Mouse (Mus musculus) limb, embryonic 15.5 days (tissue): ENCODE data around the gene Prkar1b. TPM values are rescaled to one million over a fixed set of nuclear protein-coding genes. Genes with fewer than 3 reads are reported as not detected.

Experiments used
- ATAC-seq: fragments of 200-750 bp; cut with Nextera tagmentation; 2 replicates; pipeline ENCODE4 v1.8.0; 2017; ENCODE audit warnings: low read depth, moderate TSS enrichment; ENCODE audit not compliant: insufficient number of reproducible peaks, low FRiP score, low TSS enrichment
- H3K27ac ChIP-seq: fragments of 300-500 bp; sonication (generic); 2 replicates; pipeline ENCODE4 v1.5.1; 2015; ENCODE audit warnings: moderate library complexity, mild to moderate bottlenecking, inconsistent platforms
- H3K27me3 ChIP-seq: fragments of 300-500 bp; sonication (generic); 2 replicates; pipeline ENCODE4 v1.6.1; 2015; ENCODE audit warnings: inconsistent platforms
- H3K36me3 ChIP-seq: fragments of 300-500 bp; sonication (generic); 2 replicates; pipeline ENCODE4 v1.6.1; 2015; ENCODE audit warnings: inconsistent platforms
- H3K4me1 ChIP-seq: fragments of 300-500 bp; sonication (generic); 2 replicates; pipeline ENCODE4 v1.6.1; 2015; ENCODE audit warnings: inconsistent platforms
- H3K4me2 ChIP-seq: fragments of 300-500 bp; sonication (generic); 2 replicates; pipeline ENCODE4 v1.6.1; 2015; ENCODE audit warnings: mild to moderate bottlenecking, inconsistent platforms
- H3K4me3 ChIP-seq: fragments of 300-500 bp; sonication (generic); 2 replicates; pipeline ENCODE4 v1.5.1; 2015; ENCODE audit warnings: mild to moderate bottlenecking, inconsistent platforms
- H3K9ac ChIP-seq: fragments of 300-500 bp; sonication (generic); 2 replicates; pipeline ENCODE4 v1.6.1; 2015; ENCODE audit warnings: inconsistent platforms
- H3K9me3 ChIP-seq: fragments of 300-500 bp; sonication (generic); 2 replicates; pipeline ENCODE4 v1.6.1; 2016; ENCODE audit warnings: inconsistent platforms
- WGBS: fragments of 180-500 bp; shearing (Covaris S2); methylation state at CpG from one replicate; pipeline ENCODE4 v1.1.7; 2015; 5-methylcytosine and 5-hydroxymethylcytosine counted together
- polyA plus RNA-seq: library from polyadenylated mRNA; unstranded; fragments of >200 nt; fragmentation: Nextera tagmentation; extraction: Ambion mirVana; gene quantifications from 2 replicates; pipeline ENCODE4 v1.2.1, GENCODE M21; 2015

Gene Prkar1b
- polyA plus RNA-seq, 1 experiment from 2014 or later: 19.2 TPM

DNA sequence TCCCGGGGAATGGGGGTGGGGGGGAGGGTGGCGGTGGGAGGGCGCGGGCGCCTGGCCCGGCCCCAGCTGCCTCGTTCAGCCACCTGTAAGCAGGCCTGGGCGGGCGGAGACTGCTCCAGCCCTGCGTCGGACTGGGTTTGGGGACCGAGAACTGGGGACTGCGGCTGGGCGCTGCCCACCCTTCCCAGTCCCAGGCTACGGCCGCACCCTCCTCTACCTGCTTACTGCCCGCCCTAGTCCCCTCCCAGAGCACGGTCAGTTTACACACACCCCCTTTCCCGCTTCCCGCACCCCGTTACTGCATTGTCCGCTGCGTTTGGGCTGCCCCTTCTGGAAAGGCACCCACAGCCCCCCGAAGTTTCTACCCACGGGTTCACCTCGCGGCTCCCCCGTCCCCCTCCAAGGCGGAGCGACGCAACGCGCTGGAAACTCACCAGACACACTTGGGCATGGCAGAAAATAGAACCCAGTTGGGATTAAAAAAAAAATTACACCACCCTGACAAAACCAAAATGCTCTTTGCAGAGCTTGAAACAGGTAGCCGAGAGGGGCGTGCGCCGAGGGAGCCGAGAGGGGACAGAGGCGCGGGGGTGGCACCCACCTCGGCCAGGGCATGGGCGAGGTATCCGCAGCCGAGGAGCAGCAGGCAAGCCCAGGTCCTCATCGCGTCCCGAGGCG lies 155.6 kb downstream of the Prkar1b start:
- Histone ChIP-seq H3K27ac (peak overlapping the region; percentile 91), H3K27me3 (peaks cover 75% of the 10 kb centered on the region), H3K4me3 (peak overlapping the region; percentile 77), H3K4me1 (peaks cover 79% of the 10 kb centered on the region), H3K4me2 (peak overlapping the region; percentile 95), H3K9me3 (no peaks in the 10 kb centered on the region), H3K9ac (peak overlapping the region; percentile 84), H3K36me3 (no peaks in the 10 kb centered on the region)
- WGBS: under 1% methylated on average over 43 of the region's 48 CpGs
- ATAC-seq: 0 out of 2 replicates have a peak, but pooled peaks have one; percentile 1

DNA sequence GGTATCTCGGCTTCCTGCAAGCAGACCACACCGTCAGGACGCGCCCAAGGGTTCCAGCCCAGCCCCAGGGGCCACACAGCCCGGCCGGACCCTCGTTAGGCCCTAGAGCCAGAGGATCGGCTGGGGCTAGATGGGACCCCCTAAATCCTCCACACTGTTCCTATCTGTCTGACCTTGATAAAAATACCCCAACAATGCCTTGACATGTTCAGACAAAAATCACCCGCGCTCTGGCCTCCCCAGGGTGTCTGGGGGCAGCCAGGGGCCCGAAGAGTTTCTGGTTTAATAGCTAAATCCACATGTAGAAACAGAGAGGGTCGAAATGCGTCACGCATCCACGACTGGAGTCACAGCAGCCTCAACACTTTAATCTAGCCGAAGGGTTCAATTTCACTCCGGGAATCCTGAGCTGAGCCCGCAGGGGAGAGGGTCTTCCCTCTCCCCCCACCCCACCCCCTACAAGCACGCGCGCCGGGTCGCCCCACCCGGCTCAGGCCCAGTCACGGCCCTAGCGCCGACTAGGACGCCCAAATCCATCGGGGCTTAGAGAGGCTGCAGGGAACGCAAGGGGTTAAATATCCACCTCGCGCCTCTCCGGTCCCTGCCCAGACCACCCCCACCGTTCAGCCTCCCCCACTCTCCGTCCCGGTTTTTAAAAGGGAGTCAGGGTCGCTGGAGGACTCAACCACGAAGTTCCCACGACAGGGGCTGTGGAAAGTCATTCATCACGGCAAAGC lies 156.3 kb downstream of the Prkar1b start:
- Histone ChIP-seq H3K9me3 (no peaks in the 10 kb centered on the region), H3K27ac (peak overlapping the region; percentile 27), H3K36me3 (no peaks in the 10 kb centered on the region), H3K27me3 (peaks cover 68% of the 10 kb centered on the region), H3K4me3 (peak overlapping the region; percentile 77), H3K9ac (peak overlapping the region; percentile 84), H3K4me1 (peaks cover 79% of the 10 kb centered on the region), H3K4me2 (peak overlapping the region; percentile 95)
- WGBS: 1% methylated on average over 40 of the region's 40 CpGs
- no peak for ATAC-seq

DNA sequence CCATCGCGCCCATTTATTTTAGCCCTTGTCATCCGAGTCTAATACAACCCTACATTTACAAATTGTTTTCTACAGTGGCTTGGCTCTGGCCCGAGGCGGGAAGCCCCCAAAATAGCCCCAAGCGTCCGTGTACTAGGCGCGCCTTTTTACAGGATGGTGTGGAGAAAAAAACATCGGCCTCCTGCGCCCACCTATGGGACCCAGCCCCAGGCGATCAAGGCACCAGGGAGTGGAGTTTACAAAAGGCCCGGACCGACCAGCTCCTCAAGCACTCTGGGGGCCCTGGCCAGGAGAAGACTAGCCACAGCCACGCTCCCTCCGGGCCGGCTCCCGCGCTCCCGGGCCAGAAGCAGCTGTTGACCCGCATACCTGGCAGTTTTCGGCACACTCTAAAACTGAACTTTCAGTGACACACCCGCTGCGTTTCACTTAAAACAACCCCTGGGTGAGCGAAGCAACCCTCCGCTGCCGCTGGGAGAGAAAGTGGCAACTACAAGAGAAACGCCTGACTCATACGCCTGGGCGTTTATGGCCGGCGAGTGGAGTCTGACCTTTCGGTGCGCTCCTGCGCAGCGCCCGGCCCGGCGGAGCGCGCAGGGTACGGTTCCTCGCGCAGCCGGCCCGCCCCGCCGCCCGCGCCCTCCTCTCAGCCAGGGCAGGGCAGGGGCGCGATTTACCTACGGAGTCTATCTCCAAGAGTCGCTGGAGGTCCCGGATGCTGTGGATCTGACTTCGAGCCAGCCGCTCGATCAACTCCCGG lies 157.0 kb downstream of the Prkar1b start:
- H3K4me2 ChIP-seq: peak overlapping the region; percentile 95
- 5% methylated on average over 59 of the region's 59 CpGs for WGBS
- H3K27ac ChIP-seq: peak overlapping the region; percentile 27; the same call in 1 of the 2 replicates
- no peaks in the 10 kb centered on the region for H3K9me3 ChIP-seq
- H3K4me1 ChIP-seq: peaks cover 79% of the 10 kb centered on the region
- H3K27me3 ChIP-seq: peaks cover 61% of the 10 kb centered on the region
- H3K36me3 ChIP-seq: peaks cover 4% of the 10 kb centered on the region; the same call in 1 of the 2 replicates
- H3K4me3 ChIP-seq: peak overlapping the region; percentile 77
- ATAC-seq: no peak
- peak overlapping the region; percentile 84 for H3K9ac ChIP-seq

DNA sequence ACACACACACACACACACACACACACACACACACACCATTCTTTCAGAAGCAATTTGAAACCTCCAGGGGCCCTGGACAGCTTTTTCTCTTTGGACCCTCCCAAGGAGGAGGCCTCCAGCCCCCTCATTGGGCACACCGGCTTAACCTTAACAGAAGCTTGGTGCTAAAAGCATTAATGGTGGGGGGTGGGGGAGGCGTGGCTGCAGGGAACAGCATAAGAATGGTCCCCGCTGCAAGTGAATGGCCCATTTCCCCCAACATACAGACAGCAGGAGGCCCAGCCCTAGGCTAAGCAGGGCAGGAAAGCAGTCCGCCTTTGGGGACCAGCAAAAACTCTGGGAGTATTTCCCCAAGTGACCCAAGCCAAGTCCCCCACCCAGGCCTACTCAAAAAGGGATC lies 158.1 kb downstream of the Prkar1b start:
- H3K4me3 ChIP-seq: peak overlapping the region; percentile 77
- peaks cover 50% of the 10 kb centered on the region for H3K27me3 ChIP-seq
- H3K36me3 ChIP-seq: peaks cover 6% of the 10 kb centered on the region; the same call in 1 of the 2 replicates
- no peak overlapping the region for H3K27ac ChIP-seq
- no peaks in the 10 kb centered on the region for H3K9me3 ChIP-seq
- WGBS: 43% methylated on average over 4 of the region's 4 CpGs
- H3K9ac ChIP-seq: no peak overlapping the region
- ATAC-seq: no peak
- peaks cover 68% of the 10 kb centered on the region for H3K4me1 ChIP-seq
- peak overlapping the region; percentile 95; the same call in 1 of the 2 replicates for H3K4me2 ChIP-seq

DNA sequence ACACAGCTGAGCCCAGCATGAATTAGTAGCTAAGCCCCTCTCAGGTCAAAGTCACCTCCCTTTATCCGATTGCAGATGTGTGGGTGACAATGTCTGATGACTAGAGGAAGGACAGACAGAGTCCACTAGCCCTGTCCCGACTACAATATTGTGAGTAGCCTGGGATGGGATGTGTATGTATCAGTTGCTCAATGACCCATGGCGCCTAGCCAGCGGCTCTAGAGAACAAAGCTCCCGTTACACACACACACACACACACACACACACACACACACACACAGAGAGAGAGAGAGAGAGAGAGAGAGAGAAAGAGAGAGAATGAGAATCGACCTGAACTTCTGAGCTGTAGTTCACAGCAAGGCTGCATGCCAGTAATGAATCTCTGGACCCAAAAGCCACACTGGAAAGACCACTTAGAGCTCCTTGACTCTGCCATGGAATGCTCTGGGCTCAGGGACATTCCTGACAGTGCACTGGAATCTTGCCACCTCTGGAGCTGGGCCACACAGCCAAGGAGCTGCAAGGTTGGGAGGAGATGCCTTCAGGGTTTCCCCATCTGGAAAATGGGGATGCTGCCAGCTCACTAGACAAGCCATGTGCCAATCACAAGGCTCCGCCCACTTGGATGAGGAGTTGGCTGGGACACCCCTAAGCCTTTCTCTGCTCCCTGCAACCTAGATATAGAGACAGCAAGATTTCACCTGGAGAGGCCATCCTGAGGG lies 159.0 kb downstream of the Prkar1b start:
- 62% methylated on average over 7 of the region's 7 CpGs for WGBS
- Histone ChIP-seq H3K27ac (no peak overlapping the region), H3K36me3 (peaks cover 14% of the 10 kb centered on the region; the same call in 1 of the 2 replicates), H3K4me2 (no peak overlapping the region), H3K9ac (no peak overlapping the region), H3K4me1 (peaks cover 59% of the 10 kb centered on the region), H3K27me3 (peaks cover 41% of the 10 kb centered on the region), H3K9me3 (no peaks in the 10 kb centered on the region), H3K4me3 (no peak overlapping the region)
- no peak for ATAC-seq

DNA sequence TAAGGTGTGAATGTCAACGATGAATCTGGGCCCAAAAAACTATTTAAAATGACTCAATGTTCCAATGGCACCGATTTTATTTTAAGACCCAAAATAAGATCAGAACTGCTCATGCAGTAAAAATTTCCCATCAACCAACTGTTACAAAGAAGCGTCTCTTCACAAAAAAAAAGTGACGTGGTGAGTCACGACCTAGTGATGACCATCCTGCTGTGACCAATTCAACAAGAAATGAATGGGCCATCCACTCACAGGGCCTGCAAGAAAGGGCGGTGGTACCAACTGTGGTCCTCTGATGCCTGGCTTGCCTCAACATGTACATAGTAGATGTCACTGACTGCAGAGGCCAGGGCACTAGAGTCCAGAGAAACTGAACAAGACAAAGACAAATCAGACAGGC lies 160.2 kb downstream of the Prkar1b start:
- Histone ChIP-seq H3K27me3 (peaks cover 40% of the 10 kb centered on the region), H3K27ac (no peak overlapping the region), H3K9me3 (no peaks in the 10 kb centered on the region), H3K9ac (no peak overlapping the region), H3K4me3 (no peak overlapping the region), H3K4me2 (no peak overlapping the region), H3K4me1 (peaks cover 53% of the 10 kb centered on the region), H3K36me3 (peaks cover 25% of the 10 kb centered on the region)
- no peak for ATAC-seq
- 72% methylated on average over 6 of the region's 6 CpGs for WGBS

DNA sequence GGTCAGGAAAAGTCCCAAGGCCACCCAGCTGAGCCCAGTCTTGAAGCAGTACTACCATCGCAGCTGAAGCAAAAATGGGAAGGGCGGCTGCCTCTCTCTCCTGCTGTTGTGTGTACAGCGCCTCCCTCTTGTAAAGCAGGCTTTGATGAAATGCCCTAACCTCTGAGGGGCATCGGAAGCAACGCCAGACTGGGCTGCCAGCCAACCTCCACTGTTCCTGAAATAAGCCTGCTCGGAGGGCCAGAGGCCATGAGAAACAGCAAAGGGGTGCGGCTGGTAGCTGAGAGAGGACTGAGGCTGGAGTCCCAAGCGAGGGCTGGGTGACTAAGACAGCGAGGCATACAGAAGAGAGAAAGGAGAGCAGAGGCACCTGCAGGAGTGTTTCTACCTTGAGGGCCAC lies 161.0 kb downstream of the Prkar1b start:
- 38% methylated on average over 9 of the region's 9 CpGs for WGBS
- Histone ChIP-seq H3K4me1 (peaks cover 46% of the 10 kb centered on the region), H3K9me3 (no peaks in the 10 kb centered on the region), H3K4me2 (0 out of 2 replicates have a peak overlapping the region, but pooled peaks have one; percentile 10), H3K9ac (no peak overlapping the region), H3K27ac (0 out of 2 replicates have a peak overlapping the region, but pooled peaks have one; percentile 27), H3K27me3 (peaks cover 34% of the 10 kb centered on the region), H3K4me3 (no peak overlapping the region), H3K36me3 (peaks cover 32% of the 10 kb centered on the region)
- no peak for ATAC-seq

DNA sequence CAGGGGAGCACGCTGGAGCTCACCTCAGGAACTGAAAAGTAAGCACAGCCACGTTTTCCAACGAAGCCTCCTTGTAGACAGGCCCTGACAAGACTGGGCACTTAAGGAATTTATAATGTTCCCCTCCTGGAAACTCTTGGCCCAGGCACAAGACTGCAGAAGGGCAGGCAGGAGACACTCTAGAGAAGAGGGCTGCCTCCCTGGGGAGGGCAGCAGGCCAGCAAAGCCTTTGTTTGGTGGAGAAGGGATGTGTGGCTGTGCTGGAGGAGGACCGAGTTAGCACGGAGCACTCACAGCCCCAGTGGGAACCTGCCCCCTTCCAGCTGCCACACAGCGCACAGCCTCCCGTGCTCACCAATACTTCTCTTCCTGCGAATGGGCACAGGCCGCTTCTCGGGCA lies 161.8 kb downstream of the Prkar1b start:
- 43% methylated on average over 10 of the region's 10 CpGs for WGBS
- Histone ChIP-seq H3K27ac (0 out of 2 replicates have a peak overlapping the region, but pooled peaks have one; percentile 13), H3K4me1 (peaks cover 39% of the 10 kb centered on the region), H3K9ac (no peak overlapping the region), H3K27me3 (peaks cover 28% of the 10 kb centered on the region), H3K9me3 (no peaks in the 10 kb centered on the region), H3K4me3 (no peak overlapping the region), H3K36me3 (peaks cover 39% of the 10 kb centered on the region), H3K4me2 (no peak overlapping the region)
- ATAC-seq: no peak

DNA sequence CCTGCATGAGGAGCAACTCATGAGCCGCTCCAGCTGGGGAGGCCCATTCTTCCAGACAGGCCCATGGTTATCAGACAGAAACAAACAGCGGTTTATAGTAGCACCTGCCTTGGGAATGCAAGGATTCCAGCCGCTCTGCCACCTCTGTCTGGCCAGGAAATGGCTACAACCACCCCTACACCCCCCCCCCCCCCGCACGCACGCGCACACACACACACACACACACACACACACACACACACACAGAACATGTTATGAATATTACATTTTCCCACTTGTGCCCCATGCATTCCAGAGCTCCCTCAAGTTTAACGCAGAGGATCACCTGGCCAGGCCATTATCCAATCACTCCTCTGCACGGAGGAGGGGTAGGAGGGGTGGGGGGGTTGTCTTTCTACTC lies 167.9 kb downstream of the Prkar1b start:
- Histone ChIP-seq H3K4me3 (no peak overlapping the region), H3K9me3 (no peaks in the 10 kb centered on the region), H3K27me3 (no peaks in the 10 kb centered on the region), H3K4me2 (no peak overlapping the region), H3K4me1 (peaks cover 15% of the 10 kb centered on the region), H3K9ac (no peak overlapping the region), H3K27ac (no peak overlapping the region), H3K36me3 (peaks cover 44% of the 10 kb centered on the region)
- ATAC-seq: no peak
- 62% methylated on average over 8 of the region's 9 CpGs for WGBS

DNA sequence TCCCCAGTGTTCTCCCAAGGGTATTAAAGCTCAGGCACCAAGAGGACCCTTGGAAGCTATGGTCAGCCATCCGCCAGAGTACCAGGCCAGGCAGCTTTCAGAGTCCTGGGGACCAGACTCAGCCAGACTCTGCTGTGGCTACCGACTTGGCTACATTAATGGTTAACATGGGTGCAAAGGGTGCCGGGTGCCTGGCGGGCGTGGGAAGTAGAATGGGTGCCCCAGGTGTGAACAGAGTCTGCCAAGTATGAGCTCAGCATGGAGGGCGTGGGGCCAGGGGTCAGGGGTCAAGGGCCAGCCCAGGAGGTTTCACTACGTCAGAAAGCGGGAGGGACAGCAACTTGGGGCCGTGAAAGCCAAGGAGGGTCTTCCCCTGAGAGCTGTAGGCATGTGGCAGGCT lies 169.2 kb downstream of the Prkar1b start:
- no peak overlapping the region for H3K9ac ChIP-seq
- no peaks in the 10 kb centered on the region for H3K27me3 ChIP-seq
- ATAC-seq: no peak
- H3K4me2 ChIP-seq: no peak overlapping the region
- peaks cover 15% of the 10 kb centered on the region for H3K4me1 ChIP-seq
- H3K4me3 ChIP-seq: no peak overlapping the region
- H3K9me3 ChIP-seq: no peaks in the 10 kb centered on the region
- WGBS: 85% methylated on average over 9 of the region's 9 CpGs
- H3K27ac ChIP-seq: no peak overlapping the region
- peaks cover 35% of the 10 kb centered on the region for H3K36me3 ChIP-seq

DNA sequence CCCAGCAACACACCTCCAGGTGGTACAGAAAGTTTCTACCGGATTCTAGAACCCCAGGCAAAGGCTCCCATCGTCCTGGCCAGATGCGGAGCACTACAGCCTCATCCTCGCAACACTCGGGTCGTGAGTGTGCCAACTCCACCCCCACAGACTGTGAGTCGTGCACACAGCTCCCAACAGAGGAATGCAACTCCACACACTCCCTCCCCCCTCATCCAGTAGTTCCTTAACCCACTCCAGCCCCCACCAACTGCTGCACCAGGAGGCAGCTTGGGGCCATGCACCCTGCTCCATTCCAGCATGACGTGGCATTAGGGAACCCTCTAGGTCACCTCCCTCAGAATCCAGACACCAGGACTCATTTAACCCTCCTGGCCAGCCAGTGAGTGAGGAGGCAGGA lies 170.0 kb downstream of the Prkar1b start:
- 40% methylated on average over 8 of the region's 8 CpGs for WGBS
- H3K27ac ChIP-seq: peak overlapping the region; percentile 27; the same call in 1 of the 2 replicates
- H3K4me3 ChIP-seq: no peak overlapping the region
- no peaks in the 10 kb centered on the region for H3K27me3 ChIP-seq
- H3K9me3 ChIP-seq: no peaks in the 10 kb centered on the region
- H3K36me3 ChIP-seq: peaks cover 31% of the 10 kb centered on the region
- peaks cover 15% of the 10 kb centered on the region for H3K4me1 ChIP-seq
- no peak overlapping the region for H3K9ac ChIP-seq
- no peak for ATAC-seq
- no peak overlapping the region for H3K4me2 ChIP-seq
